Mouse (Mus musculus): ENCODE data around the gene Gphb5.

The Gphb5 gene

GRCm38 (mm10) chr12:75394011-75394773 lies 22.4 kb downstream of the Gphb5 start:
- 91% methylated on average over 20 of the region's 20 CpGs for WGBS

DNA sequence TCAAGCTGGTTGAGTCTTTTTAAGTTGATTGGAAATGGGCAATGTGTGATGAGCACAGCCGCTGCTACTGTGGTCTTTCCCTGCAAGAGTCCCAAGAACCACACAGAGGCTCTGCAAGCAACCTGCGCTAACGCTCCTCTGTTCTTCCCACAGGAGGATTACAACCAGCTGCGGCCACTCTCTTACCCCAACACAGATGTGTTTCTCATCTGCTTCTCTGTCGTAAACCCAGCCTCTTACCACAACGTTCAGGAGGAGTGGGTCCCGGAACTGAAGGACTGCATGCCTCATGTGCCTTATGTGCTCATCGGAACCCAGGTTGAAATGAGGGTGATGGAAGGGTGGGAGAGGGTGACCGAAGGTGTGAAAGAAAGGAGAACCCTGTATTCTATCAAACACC lies 25.1 kb downstream of the Gphb5 start:
- WGBS: 92% methylated on average over 9 of the region's 9 CpGs

GRCm38 (mm10) chr12:75389308-75390135 lies 27.1 kb downstream of the Gphb5 start:
- 32% methylated on average over 20 of the region's 20 CpGs for WGBS

DNA sequence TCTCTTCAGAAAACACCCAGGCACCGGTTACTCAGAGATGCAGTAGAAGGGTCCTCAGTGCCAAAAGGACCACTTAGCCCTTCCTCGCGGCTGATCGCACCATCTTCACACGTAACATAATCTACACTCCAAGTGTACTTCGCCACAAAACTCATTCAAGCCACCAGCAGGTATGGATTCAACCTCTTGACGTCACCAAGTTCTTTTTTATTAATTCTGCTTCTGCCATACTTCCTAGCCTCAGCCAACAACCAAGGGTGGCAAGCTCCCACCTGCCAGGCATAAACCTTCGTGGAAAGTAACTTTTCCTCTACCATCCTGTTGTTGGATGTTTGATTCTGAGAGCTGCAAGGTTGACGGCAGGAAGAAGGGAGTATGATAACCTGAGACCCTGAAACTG lies 28.1 kb downstream of the Gphb5 start:
- 97% methylated on average over 9 of the region's 9 CpGs for WGBS

- 77% methylated on average over 15 of the region's 15 CpGs for WGBS
Observed at GRCm38 (mm10) chr12:75387846-75388245, 28.7 kb downstream of the Gphb5 start.

DNA sequence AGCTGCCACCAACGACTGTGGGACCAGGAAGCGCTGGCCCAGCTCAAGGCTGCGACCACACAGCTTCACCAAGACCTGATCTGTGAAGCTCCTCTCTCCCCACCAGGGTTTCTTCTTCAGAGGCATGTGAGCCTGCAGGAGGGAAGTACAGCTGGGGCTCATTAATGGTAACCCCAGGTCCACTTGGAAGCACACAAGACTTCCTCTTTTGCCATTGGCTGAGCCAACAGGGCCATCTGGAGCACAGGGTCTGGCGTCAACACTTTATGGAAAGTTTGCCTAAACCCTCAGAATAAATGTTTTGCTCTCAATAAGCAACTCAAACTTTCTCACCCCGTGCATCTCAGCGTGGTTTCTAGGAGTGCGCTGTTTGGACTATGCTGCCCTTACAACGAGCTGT lies 29.4 kb downstream of the Gphb5 start:
- 87% methylated on average over 8 of the region's 8 CpGs for WGBS

DNA sequence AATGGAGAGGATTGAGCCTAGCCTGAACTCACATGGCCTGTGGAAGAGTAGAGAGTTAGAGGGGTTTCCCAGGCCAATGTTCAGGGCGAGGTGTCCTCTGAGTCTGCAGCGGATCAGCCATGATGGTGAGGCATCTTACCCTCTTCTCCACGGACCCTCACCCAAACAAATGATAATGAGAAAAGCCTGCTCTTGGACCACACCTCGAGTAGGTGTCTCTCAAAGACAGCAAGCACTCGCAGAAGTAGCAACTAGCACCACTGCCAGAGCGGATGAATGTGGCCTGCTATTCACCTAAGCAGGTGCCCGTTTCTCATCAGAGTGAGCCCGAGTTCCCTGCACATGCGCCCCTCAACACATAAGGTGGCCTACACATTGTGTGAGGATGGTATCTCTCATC lies 29.9 kb downstream of the Gphb5 start:
- 94% methylated on average over 9 of the region's 9 CpGs for WGBS

DNA sequence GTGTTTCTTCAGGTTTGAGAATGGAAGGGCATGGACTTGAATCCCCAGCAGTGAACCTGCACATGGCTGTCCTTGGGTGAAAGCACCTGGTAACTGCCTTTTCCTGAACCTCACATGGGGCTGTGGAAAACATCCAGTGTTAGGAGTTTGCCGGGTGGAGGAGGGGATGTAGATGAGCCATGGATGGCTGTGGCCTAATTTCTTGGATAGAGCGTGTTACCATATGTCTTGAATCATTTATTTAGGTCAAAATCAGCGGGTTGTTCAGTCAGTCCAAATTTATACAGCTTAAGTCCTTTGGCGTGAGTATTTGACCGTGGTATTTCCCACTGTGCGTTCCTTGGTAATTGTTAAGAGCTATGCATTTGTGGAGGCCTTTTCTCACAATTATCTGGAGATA lies 40.5 kb downstream of the Gphb5 start:
- 89% methylated on average over 6 of the region's 6 CpGs for WGBS

- 59% methylated on average over 12 of the region's 12 CpGs for WGBS
Observed at GRCm38 (mm10) chr12:75375060-75375459, 41.5 kb downstream of the Gphb5 start.

DNA sequence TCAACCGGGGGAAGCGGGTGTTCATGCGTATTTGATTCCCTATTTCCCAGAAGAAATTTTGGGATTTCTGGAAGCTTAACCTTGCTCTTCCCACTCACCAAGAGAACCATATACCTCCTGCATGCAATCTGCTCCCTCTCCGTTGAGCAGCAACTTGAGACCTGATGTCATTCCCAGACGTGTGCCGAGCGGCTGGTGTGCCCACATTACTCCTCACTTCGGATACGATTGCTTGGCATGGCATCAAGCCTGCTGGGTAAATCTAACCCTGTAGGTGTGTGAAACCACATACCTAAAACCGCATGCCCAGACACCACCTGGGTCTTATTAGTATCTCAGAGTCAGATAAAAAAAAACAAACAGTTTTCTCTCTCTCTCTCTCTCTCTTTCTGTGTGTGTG lies 42.1 kb downstream of the Gphb5 start:
- 58% methylated on average over 10 of the region's 10 CpGs for WGBS

- 73% methylated on average over 2 of the region's 2 CpGs for WGBS
Observed at GRCm38 (mm10) chr12:75369418-75369851, 47.1 kb downstream of the Gphb5 start.

DNA sequence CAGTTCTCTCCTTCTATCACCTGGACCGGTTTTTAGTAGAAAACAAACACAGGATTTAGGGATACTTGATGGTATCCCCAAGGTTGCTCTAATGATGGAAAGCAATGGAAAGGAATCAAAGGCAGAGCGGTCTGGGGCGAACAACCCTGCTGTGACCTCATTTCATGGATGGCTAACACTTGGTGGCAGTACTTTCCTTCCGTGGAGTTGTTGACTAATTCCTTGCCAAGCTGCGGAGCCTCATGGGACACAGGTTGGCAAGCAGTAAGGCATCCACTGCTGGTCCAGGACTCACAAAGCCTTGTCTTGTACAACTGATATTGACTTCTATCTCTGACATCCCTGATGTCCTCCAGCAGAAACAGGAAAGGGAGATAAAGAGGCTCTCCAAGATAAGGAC lies 48.1 kb downstream of the Gphb5 start:
- WGBS: 79% methylated on average over 5 of the region's 5 CpGs

GRCm38 (mm10) chr12:75367371-75367770 lies 49.2 kb downstream of the Gphb5 start:
- 97% methylated on average over 6 of the region's 6 CpGs for WGBS

DNA sequence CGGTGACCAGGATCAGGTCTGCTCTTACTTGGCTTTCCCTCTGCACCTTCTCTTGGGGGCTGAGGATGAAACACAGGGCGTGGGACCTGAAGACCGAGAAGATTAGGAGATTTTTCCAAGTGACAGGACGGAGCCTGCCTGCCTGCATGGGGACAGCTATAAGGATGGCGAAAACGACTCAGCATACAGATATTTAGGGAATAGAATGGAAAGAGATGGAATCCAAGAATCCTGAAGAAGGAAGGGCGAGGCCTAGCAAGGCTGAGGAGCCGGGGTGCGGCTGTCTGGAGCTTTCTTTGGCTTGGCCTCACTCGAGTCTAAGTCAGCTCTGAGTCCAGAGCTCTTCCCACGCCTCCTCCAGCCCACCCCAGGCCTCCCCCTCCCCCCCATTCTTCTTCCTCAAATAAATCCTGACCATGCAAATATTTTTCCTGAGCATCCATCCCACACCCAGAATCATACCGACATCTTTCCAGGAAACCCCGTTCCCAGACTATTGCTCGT lies 50.9 kb downstream of the Gphb5 start:
- WGBS: 76% methylated on average over 14 of the region's 14 CpGs

GRCm38 (mm10) chr12:75364416-75364815 lies 52.2 kb downstream of the Gphb5 start:
- WGBS: 95% methylated on average over 4 of the region's 4 CpGs

GRCm38 (mm10) chr12:75362456-75362855 lies 54.1 kb downstream of the Gphb5 start:
- WGBS: 94% methylated on average over 16 of the region's 16 CpGs
